17 mouse cellular contexts compared by ENCODE assay signal in genomic region chr8:119547019-119547691, GRCm38 (mm10). TPM values are rescaled to one million over a fixed set of nuclear protein-coding genes. Genes with fewer than 3 reads are reported as not detected.
A peak's percentile ranks its signal among the peaks of the same experiment; 100 is the strongest.
DNase-seq lines count a peak whose midpoint lies in the region; ATAC-seq lines count a peak whose summit lies in the region.
"Had no signal": no experiment of that assay in that cellular context is flagged by ENCODE, and none has a peak within 500 bp of the region (broad histone marks: within the 10 kb centered on the region; RNA-seq: fewer than 3 reads in every experiment).

No protein-coding gene starts in this region.

- no peaks in the 10 kb centered on the region for H3K9me3 ChIP-seq in forebrain, embryonic 16.5 days (ENCODE audit: control insufficient read depth, low read length)
- H3K9me3 ChIP-seq: forebrain, embryonic 13.5 days; heart, embryonic 13.5 days; liver, embryonic 13.5 days had no signal

- H3K4me1 ChIP-seq in forebrain, embryonic 16.5 days (replicated peaks; ENCODE audit: control insufficient read depth, insufficient read depth, low read length) = no peaks in the 10 kb centered on the region
- H3K4me1 ChIP-seq: forebrain, embryonic 13.5 days had no signal

- no peak overlapping the region for H3K4me2 ChIP-seq in forebrain, embryonic 16.5 days (ENCODE audit: low read length)
- H3K4me2 ChIP-seq: forebrain, embryonic 13.5 days; heart, embryonic 13.5 days; liver, embryonic 13.5 days had no signal

- no peaks in the 10 kb centered on the region for H3K27me3 ChIP-seq in forebrain, embryonic 16.5 days (replicated peaks; ENCODE audit: control insufficient read depth, insufficient read depth, low read length)
- H3K27me3 ChIP-seq: forebrain, embryonic 13.5 days; heart, embryonic 13.5 days; liver, embryonic 13.5 days had no signal

- peaks cover 13% of the 10 kb centered on the region for H3K36me3 ChIP-seq in forebrain, embryonic 16.5 days (ENCODE audit: control insufficient read depth, insufficient read depth)

- H3K27ac ChIP-seq in forebrain, embryonic 16.5 days (ENCODE audit: low read length) = no peak overlapping the region
- H3K27ac ChIP-seq: forebrain, embryonic 13.5 days; heart, embryonic 13.5 days; hindbrain, postnatal 0 days; liver, embryonic 13.5 days had no signal

- peak; percentile 58 for ATAC-seq in CD4-positive, CD25-positive, alpha-beta regulatory T cell, adult 4 months
- ATAC-seq in inflammation-experienced regulatory T-cells, adult 6 months = peak; percentile 38
- ATAC-seq in granulocyte monocyte progenitor cell, adult 5-6 weeks (replicated peaks; ENCODE audit: poor library complexity, severe bottlenecking) = no peak
- ATAC-seq in megakaryocyte-erythroid progenitor cell, adult 5-6 weeks (replicated peaks; ENCODE audit: low FRiP score, low TSS enrichment, poor library complexity, severe bottlenecking) = no peak
- ATAC-seq in forebrain, embryonic 16.5 days = no peak
- ATAC-seq: forebrain, embryonic 13.5 days; hindbrain, postnatal 0 days had no signal

- DNase-seq in adrenal gland, adult 2 months = peak; percentile 26
- DNase-seq in adrenal gland, adult 8-10 months = no peak
- DNase-seq in lung, postnatal 36 days = peak; percentile 41
- DNase-seq: adrenal gland, postnatal 10 days; cerebellum, postnatal 36 days; gastrocnemius, postnatal 14 days; liver, embryonic 13.5 days; right cerebral cortex, postnatal 25 days; thymus, postnatal 4 days had no signal

- 90% methylated on average over 18 of the region's 18 CpGs for WGBS in forebrain, embryonic 16.5 days

- H3K4me3 ChIP-seq in forebrain, embryonic 16.5 days (replicated peaks; ENCODE audit: low read length) = no peak overlapping the region
- H3K4me3 ChIP-seq: forebrain, embryonic 13.5 days; heart, embryonic 13.5 days; liver, embryonic 13.5 days had no signal

- H3K9ac ChIP-seq in forebrain, embryonic 16.5 days (replicated peaks; ENCODE audit: low read depth, low read length) = no peak overlapping the region
- H3K9ac ChIP-seq: forebrain, embryonic 13.5 days; heart, embryonic 13.5 days; liver, embryonic 13.5 days had no signal

RNA-seq across cellular contexts. Expression of gene Mbtps1, which starts 11.4 kb away (rescaled TPM):
- 10 to 100 TPM; 82.7 to 96.5 TPM for total RNA-seq in adrenal gland, adult 2 months (2021)
- polyA plus RNA-seq in adrenal gland, adult 2 months (2012; rRNA removed) = 86.7 and 89.4 TPM in 2 replicates
- 100 to 1,000 TPM; 107 to 141 (median 126) TPM for total RNA-seq in adrenal gland, adult 8-10 months (2022)
- polyA plus RNA-seq in CD4-positive, CD25-positive, alpha-beta regulatory T cell, adult 4 months (2017; shearing (Covaris generic)) = 10 to 100 TPM; 45.9 to 90.2 TPM
- polyA plus RNA-seq in inflammation-experienced regulatory T-cells, adult 6 months (2017; shearing (Covaris generic)) = 10 to 100 TPM; 32.6 to 52.2 (median 45.6) TPM
- 56.5 and 57.3 TPM in 2 replicates for total RNA-seq in granulocyte monocyte progenitor cell, adult 5-6 weeks (2014; fragmentation: Nextera tagmentation)
- total RNA-seq in granulocyte monocyte progenitor cell, adult 5-6 weeks (2017) = 44.0 and 46.6 TPM in 2 replicates
- 58.2 and 97.1 TPM in 2 replicates for total RNA-seq in megakaryocyte-erythroid progenitor cell, adult 5-6 weeks (2014; fragmentation: Nextera tagmentation)
- total RNA-seq in megakaryocyte-erythroid progenitor cell, adult 5-6 weeks (2017) = 35.4 and 36.7 TPM in 2 replicates
- 66.6 and 75.9 TPM in 2 replicates for polyA plus RNA-seq in forebrain, embryonic 16.5 days (2015; fragmentation: Nextera tagmentation; extraction: Ambion mirVana)

RNA-seq across cellular contexts. Expression of gene Hsdl1, which starts 27.8 kb away (rescaled TPM):
- 10 to 100 TPM; 38.7 to 39.3 TPM for total RNA-seq in adrenal gland, adult 2 months (2021)
- polyA plus RNA-seq in adrenal gland, adult 2 months (2012; rRNA removed) = 22.8 and 24.1 TPM in 2 replicates
- 10 to 100 TPM; 35.6 to 81.1 (median 56.8) TPM for total RNA-seq in adrenal gland, adult 8-10 months (2022)
- 10 to 100 TPM; 68.3 to 83.5 TPM for polyA plus RNA-seq in CD4-positive, CD25-positive, alpha-beta regulatory T cell, adult 4 months (2017; shearing (Covaris generic))
- 10 to 100 TPM; 30.3 to 73.9 (median 72.5) TPM for polyA plus RNA-seq in inflammation-experienced regulatory T-cells, adult 6 months (2017; shearing (Covaris generic))
- 23.8 and 29.1 TPM in 2 replicates for total RNA-seq in granulocyte monocyte progenitor cell, adult 5-6 weeks (2014; fragmentation: Nextera tagmentation)
- total RNA-seq in granulocyte monocyte progenitor cell, adult 5-6 weeks (2017) = 34.7 and 50.2 TPM in 2 replicates
- 22.6 and 32.0 TPM in 2 replicates for total RNA-seq in megakaryocyte-erythroid progenitor cell, adult 5-6 weeks (2014; fragmentation: Nextera tagmentation)
- total RNA-seq in megakaryocyte-erythroid progenitor cell, adult 5-6 weeks (2017) = 36.1 and 52.6 TPM in 2 replicates
- polyA plus RNA-seq in forebrain, embryonic 16.5 days (2015; fragmentation: Nextera tagmentation; extraction: Ambion mirVana) = 179 and 183 TPM in 2 replicates

RNA-seq across cellular contexts. Expression of gene Dnaaf1, which starts 27.9 kb away (rescaled TPM):
- total RNA-seq in adrenal gland, adult 2 months (2021) = under 1 TPM in 1 of 2 experiments, not detected in 1; 0.09 TPM
- polyA plus RNA-seq in adrenal gland, adult 2 months (2012; rRNA removed) = not detected in 2 replicates
- total RNA-seq in adrenal gland, adult 8-10 months (2022) = not detected
- not detected for polyA plus RNA-seq in CD4-positive, CD25-positive, alpha-beta regulatory T cell, adult 4 months (2017; shearing (Covaris generic))
- polyA plus RNA-seq in inflammation-experienced regulatory T-cells, adult 6 months (2017; shearing (Covaris generic)) = not detected
- total RNA-seq in granulocyte monocyte progenitor cell, adult 5-6 weeks (2014; fragmentation: Nextera tagmentation) = not detected in 2 replicates
- 0.13 TPM in 1 of 2 replicates, not detected in the other for total RNA-seq in granulocyte monocyte progenitor cell, adult 5-6 weeks (2017)
- 0.24 TPM in 1 of 2 replicates, not detected in the other for total RNA-seq in megakaryocyte-erythroid progenitor cell, adult 5-6 weeks (2014; fragmentation: Nextera tagmentation)
- 0.38 TPM in 1 of 2 replicates, not detected in the other for total RNA-seq in megakaryocyte-erythroid progenitor cell, adult 5-6 weeks (2017)
- polyA plus RNA-seq in forebrain, embryonic 16.5 days (2015; fragmentation: Nextera tagmentation; extraction: Ambion mirVana) = 0.24 and 0.39 TPM in 2 replicates
- total RNA-seq: adrenal gland, postnatal 10 days; gastrocnemius, postnatal 14 days; hindbrain, postnatal 0 days had no signal

RNA-seq across cellular contexts. Expression of gene Slc38a8, which starts 45.7 kb away (rescaled TPM):
- not detected for total RNA-seq in adrenal gland, adult 2 months (2021)
- 0.11 and 0.12 TPM in 2 replicates for polyA plus RNA-seq in adrenal gland, adult 2 months (2012; rRNA removed)
- total RNA-seq in adrenal gland, adult 8-10 months (2022) = under 1 TPM in 2 of 4 experiments, not detected in 2; 0.13 to 0.17 TPM
- polyA plus RNA-seq in CD4-positive, CD25-positive, alpha-beta regulatory T cell, adult 4 months (2017; shearing (Covaris generic)) = not detected
- polyA plus RNA-seq in inflammation-experienced regulatory T-cells, adult 6 months (2017; shearing (Covaris generic)) = not detected
- total RNA-seq in granulocyte monocyte progenitor cell, adult 5-6 weeks (2014; fragmentation: Nextera tagmentation) = not detected in 2 replicates
- total RNA-seq in granulocyte monocyte progenitor cell, adult 5-6 weeks (2017) = not detected in 2 replicates
- total RNA-seq in megakaryocyte-erythroid progenitor cell, adult 5-6 weeks (2014; fragmentation: Nextera tagmentation) = not detected in 2 replicates
- 0.38 TPM in 1 of 2 replicates, not detected in the other for total RNA-seq in megakaryocyte-erythroid progenitor cell, adult 5-6 weeks (2017)
- not detected in 2 replicates for polyA plus RNA-seq in forebrain, embryonic 16.5 days (2015; fragmentation: Nextera tagmentation; extraction: Ambion mirVana)
- total RNA-seq: adrenal gland, postnatal 10 days; gastrocnemius, postnatal 14 days; hindbrain, postnatal 0 days had no signal
- polyA plus RNA-seq: forebrain, embryonic 13.5 days; heart, embryonic 13.5 days; liver, embryonic 13.5 days had no signal

RNA-seq across cellular contexts. Expression of gene Taf1c, which starts 57.9 kb away (rescaled TPM):
- 10 to 100 TPM; 10.7 to 12.5 TPM for total RNA-seq in adrenal gland, adult 2 months (2021)
- polyA plus RNA-seq in adrenal gland, adult 2 months (2012; rRNA removed) = 41.3 and 46.2 TPM in 2 replicates
- total RNA-seq in adrenal gland, adult 8-10 months (2022) = 10 to 100 TPM; 13.1 to 16.3 (median 15.3) TPM
- 10 to 100 TPM; 13.3 to 17.1 TPM for polyA plus RNA-seq in CD4-positive, CD25-positive, alpha-beta regulatory T cell, adult 4 months (2017; shearing (Covaris generic))
- 10 to 100 TPM in 2 of 3 experiments, 1 to 10 TPM in 1; 8.3 to 14.8 (median 13.3) TPM for polyA plus RNA-seq in inflammation-experienced regulatory T-cells, adult 6 months (2017; shearing (Covaris generic))
- 3.0 and 13.8 TPM in 2 replicates for total RNA-seq in granulocyte monocyte progenitor cell, adult 5-6 weeks (2014; fragmentation: Nextera tagmentation)
- total RNA-seq in granulocyte monocyte progenitor cell, adult 5-6 weeks (2017) = 6.8 and 11.0 TPM in 2 replicates
- total RNA-seq in megakaryocyte-erythroid progenitor cell, adult 5-6 weeks (2014; fragmentation: Nextera tagmentation) = 23.5 and 24.6 TPM in 2 replicates
- total RNA-seq in megakaryocyte-erythroid progenitor cell, adult 5-6 weeks (2017) = 18.5 and 21.8 TPM in 2 replicates
- polyA plus RNA-seq in forebrain, embryonic 16.5 days (2015; fragmentation: Nextera tagmentation; extraction: Ambion mirVana) = 19.3 and 19.4 TPM in 2 replicates

Comparison
In these comparisons a context has a peak if more than half of its experiments do, and no peak if none do; other contexts are left out.
1. ATAC-seq: peak in CD4-positive, CD25-positive, alpha-beta regulatory T cell, adult 4 months (single experiment) and inflammation-experienced regulatory T-cells, adult 6 months (single experiment); none in granulocyte monocyte progenitor cell, adult 5-6 weeks (single experiment), megakaryocyte-erythroid progenitor cell, adult 5-6 weeks (single experiment) and forebrain, embryonic 16.5 days (single experiment).